Mouse (Mus musculus): ENCODE measurements around the gene Tsc22d2.

GRCm38 (mm10) chr3:58382676-58383075, 31.8 kb upstream of the Tsc22d2 start:
- no peak for TF ChIP-seq MAFK (IDR thresholded peaks at IDR 0.05; ENCODE audit: insufficient read depth, low read depth, low read length)
- TF ChIP-seq ZC3H11A (IDR thresholded peaks at IDR 0.05; ENCODE audit: borderline replicate concordance, low read depth, low read length) = no peak
- TF ChIP-seq CHD2 (IDR thresholded peaks at IDR 0.05; ENCODE audit: low read depth, low read length) = no peak
